Mouse (Mus musculus): ENCODE data around the gene Ccdc50.

DNA sequence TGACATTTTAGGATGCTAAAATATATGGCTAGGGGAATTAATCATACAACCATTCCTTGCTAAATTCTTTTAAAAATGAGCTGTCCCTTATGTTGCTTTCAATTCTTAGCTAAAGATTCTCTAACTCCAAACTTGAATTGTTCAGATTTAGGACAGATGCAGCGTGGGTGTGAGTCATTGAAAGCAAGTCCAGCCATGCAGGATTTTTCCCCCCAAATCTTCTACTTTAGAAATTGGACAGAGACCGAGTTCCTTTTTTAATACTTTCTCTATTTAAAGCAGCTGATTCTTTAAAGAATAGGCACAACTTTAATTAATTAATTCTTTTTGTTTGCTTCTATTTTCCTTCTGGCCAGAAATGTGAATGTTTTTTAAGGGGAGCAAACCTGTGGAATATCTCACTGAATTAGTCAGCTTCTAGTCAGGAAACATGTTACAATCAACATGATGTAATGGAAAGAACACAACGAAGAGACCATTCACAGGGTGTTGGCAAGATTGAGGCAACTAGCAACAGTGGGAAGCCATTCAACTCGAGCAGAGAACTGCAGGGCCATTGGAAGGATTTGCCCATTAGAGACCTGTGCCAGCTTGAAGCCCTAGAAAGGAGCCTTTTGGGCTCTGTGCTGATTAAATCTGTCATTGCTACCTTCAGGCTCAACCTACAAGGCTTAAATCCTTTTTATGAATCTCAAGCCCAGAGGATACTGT is 3.6 kb upstream of the Ccdc50 start:
- TF ChIP-seq CTCF (IDR thresholded peaks at IDR 0.05; ENCODE audit: low read depth) (no peak), EP300 (IDR thresholded peaks at IDR 0.05; ENCODE audit: low read depth) (no peak)
